Mouse (Mus musculus): Measurements from ENCODE around the gene Itgae. TPM values are rescaled to one million over a fixed set of nuclear protein-coding genes. Genes with fewer than 3 reads are reported as not detected.
"Not testable (repeated sequence)": the region's sequence is repeated elsewhere in the genome, so short reads cannot be mapped to it uniquely, and the experiment has no call there.

The Itgae gene
- polyA plus RNA-seq, 1 experiment from 2014 or later: 0.25 TPM

GRCm38 (mm10) chr11:73101308-73101707 is 10.9 kb downstream of the Itgae start:
- WGBS: 85% methylated on average over 4 of the region's 4 CpGs
- H3K4me3 ChIP-seq (ENCODE audit: low read depth, low read length): no peak overlapping the region

GRCm38 (mm10) chr11:73105246-73105645 is 14.9 kb downstream of the Itgae start:
- Histone ChIP-seq H3K27ac (ENCODE audit: low read depth, low read length) (no peak overlapping the region), H3K4me2 (ENCODE audit: low read length) (no peak overlapping the region), H3K27me3 (replicated peaks; ENCODE audit: control insufficient read depth, insufficient read depth, low read length) (no peaks in the 10 kb centered on the region), H3K36me3 (ENCODE audit: control insufficient read depth, insufficient read depth, low read length) (no peaks in the 10 kb centered on the region), H3K9me3 (replicated peaks; ENCODE audit: control insufficient read depth, low read length) (no peaks in the 10 kb centered on the region), H3K4me1 (ENCODE audit: control insufficient read depth, insufficient read depth, low read length) (no peaks in the 10 kb centered on the region), H3K9ac (ENCODE audit: low read length) (no peak overlapping the region), H3K4me3 (ENCODE audit: low read depth, low read length) (no peak overlapping the region)
- WGBS: 52% methylated on average over 3 of the region's 3 CpGs
- DNase-seq (ENCODE audit: low spot score) (no peak), ATAC-seq (no peak)

More at GRCm38 (mm10) chr11:73101308-73101707, 10.9 kb downstream of the Itgae start:
- H3K27me3 ChIP-seq (replicated peaks; ENCODE audit: control insufficient read depth, insufficient read depth, low read length): no peaks in the 10 kb centered on the region
- no peaks in the 10 kb centered on the region for H3K9me3 ChIP-seq (replicated peaks; ENCODE audit: control insufficient read depth, low read length)
- H3K4me1 ChIP-seq (ENCODE audit: control insufficient read depth, insufficient read depth, low read length): peaks cover 2% of the 10 kb centered on the region; the same call in 1 of the 2 replicates
- no peak overlapping the region for H3K9ac ChIP-seq (ENCODE audit: low read length)
- no peak for DNase-seq (ENCODE audit: low spot score)
- no peak for ATAC-seq
- no peak overlapping the region for H3K27ac ChIP-seq (ENCODE audit: low read depth, low read length)
- no peaks in the 10 kb centered on the region for H3K36me3 ChIP-seq (ENCODE audit: control insufficient read depth, insufficient read depth, low read length)
- no peak overlapping the region for H3K4me2 ChIP-seq (ENCODE audit: low read length)

GRCm38 (mm10) chr11:73107358-73107757 is 17.0 kb downstream of the Itgae start:
- H3K9ac ChIP-seq (ENCODE audit: low read length); H3K4me1 ChIP-seq (ENCODE audit: control insufficient read depth, insufficient read depth, low read length); H3K9me3 ChIP-seq (replicated peaks; ENCODE audit: control insufficient read depth, low read length); ATAC-seq; H3K27ac ChIP-seq (ENCODE audit: low read depth, low read length); H3K4me3 ChIP-seq (ENCODE audit: low read depth, low read length); DNase-seq (ENCODE audit: low spot score); H3K27me3 ChIP-seq (replicated peaks; ENCODE audit: control insufficient read depth, insufficient read depth, low read length); H3K4me2 ChIP-seq (ENCODE audit: low read length); H3K36me3 ChIP-seq (ENCODE audit: control insufficient read depth, insufficient read depth, low read length): not testable (repeated sequence)
- 41% methylated on average over 3 of the region's 3 CpGs for WGBS

GRCm38 (mm10) chr11:73108195-73108897 is 18.0 kb downstream of the Itgae start:
- Histone ChIP-seq H3K4me3 (ENCODE audit: low read depth, low read length) (no peak overlapping the region), H3K27ac (ENCODE audit: low read depth, low read length) (no peak overlapping the region), H3K27me3 (replicated peaks; ENCODE audit: control insufficient read depth, insufficient read depth, low read length) (no peaks in the 10 kb centered on the region), H3K4me1 (ENCODE audit: control insufficient read depth, insufficient read depth, low read length) (no peaks in the 10 kb centered on the region), H3K36me3 (ENCODE audit: control insufficient read depth, insufficient read depth, low read length) (no peaks in the 10 kb centered on the region), H3K9me3 (replicated peaks; ENCODE audit: control insufficient read depth, low read length) (no peaks in the 10 kb centered on the region), H3K9ac (ENCODE audit: low read length) (no peak overlapping the region), H3K4me2 (ENCODE audit: low read length) (no peak overlapping the region)
- DNase-seq (ENCODE audit: low spot score): no peak
- no peak for ATAC-seq
- 69% methylated on average over 5 of the region's 5 CpGs for WGBS

- no peaks in the 10 kb centered on the region for H3K36me3 ChIP-seq (ENCODE audit: control insufficient read depth, insufficient read depth, low read length)
- H3K27me3 ChIP-seq (replicated peaks; ENCODE audit: control insufficient read depth, insufficient read depth, low read length): no peaks in the 10 kb centered on the region
- H3K4me3 ChIP-seq (ENCODE audit: low read depth, low read length): no peak overlapping the region
- H3K27ac ChIP-seq (ENCODE audit: low read depth, low read length): no peak overlapping the region
- WGBS: 81% methylated on average over 14 of the region's 14 CpGs
- H3K9me3 ChIP-seq (replicated peaks; ENCODE audit: control insufficient read depth, low read length): no peaks in the 10 kb centered on the region
- H3K4me2 ChIP-seq (ENCODE audit: low read length): no peak overlapping the region
- no peak for ATAC-seq
- no peak overlapping the region for H3K9ac ChIP-seq (ENCODE audit: low read length)
- no peaks in the 10 kb centered on the region for H3K4me1 ChIP-seq (ENCODE audit: control insufficient read depth, insufficient read depth, low read length)
- DNase-seq (ENCODE audit: low spot score): no peak
These were observed 18.7 kb downstream of the Itgae start for GRCm38 (mm10) chr11:73108898-73109625.

GRCm38 (mm10) chr11:73109941-73110340 is 19.6 kb downstream of the Itgae start:
- H3K27ac ChIP-seq (ENCODE audit: low read depth, low read length): no peak overlapping the region
- H3K27me3 ChIP-seq (replicated peaks; ENCODE audit: control insufficient read depth, insufficient read depth, low read length): no peaks in the 10 kb centered on the region
- 91% methylated on average over 3 of the region's 3 CpGs for WGBS
- no peak overlapping the region for H3K9ac ChIP-seq (ENCODE audit: low read length)
- no peaks in the 10 kb centered on the region for H3K4me1 ChIP-seq (ENCODE audit: control insufficient read depth, insufficient read depth, low read length)
- DNase-seq (ENCODE audit: low spot score) (no peak), ATAC-seq (no peak)
- H3K36me3 ChIP-seq (ENCODE audit: control insufficient read depth, insufficient read depth, low read length): no peaks in the 10 kb centered on the region
- H3K4me3 ChIP-seq (ENCODE audit: low read depth, low read length): no peak overlapping the region
- no peaks in the 10 kb centered on the region for H3K9me3 ChIP-seq (replicated peaks; ENCODE audit: control insufficient read depth, low read length)
- H3K4me2 ChIP-seq (ENCODE audit: low read length): no peak overlapping the region

- ATAC-seq (no peak), DNase-seq (ENCODE audit: low spot score) (no peak)
- no peaks in the 10 kb centered on the region for H3K36me3 ChIP-seq (ENCODE audit: control insufficient read depth, insufficient read depth, low read length)
- H3K9ac ChIP-seq (ENCODE audit: low read length): no peak overlapping the region
- WGBS: 70% methylated on average over 6 of the region's 6 CpGs
- H3K4me3 ChIP-seq (ENCODE audit: low read depth, low read length): no peak overlapping the region
- no peaks in the 10 kb centered on the region for H3K4me1 ChIP-seq (ENCODE audit: control insufficient read depth, insufficient read depth, low read length)
- H3K4me2 ChIP-seq (ENCODE audit: low read length): no peak overlapping the region
- no peaks in the 10 kb centered on the region for H3K9me3 ChIP-seq (replicated peaks; ENCODE audit: control insufficient read depth, low read length)
- no peak overlapping the region for H3K27ac ChIP-seq (ENCODE audit: low read depth, low read length)
- H3K27me3 ChIP-seq (replicated peaks; ENCODE audit: control insufficient read depth, insufficient read depth, low read length): no peaks in the 10 kb centered on the region
These were observed 21.0 kb downstream of the Itgae start for GRCm38 (mm10) chr11:73111414-73111813.

GRCm38 (mm10) chr11:73126495-73126894 is 36.1 kb downstream of the Itgae start:
- DNase-seq (ENCODE audit: low spot score): no peak
- H3K27me3 ChIP-seq (replicated peaks; ENCODE audit: control insufficient read depth, insufficient read depth, low read length): no peaks in the 10 kb centered on the region

GRCm38 (mm10) chr11:73131020-73131419 is 40.6 kb downstream of the Itgae start:
- ATAC-seq: no peak
- no peaks in the 10 kb centered on the region for H3K9me3 ChIP-seq (replicated peaks; ENCODE audit: control insufficient read depth, low read length)
- no peak overlapping the region for H3K27ac ChIP-seq (ENCODE audit: low read depth, low read length)
- H3K27me3 ChIP-seq (replicated peaks; ENCODE audit: control insufficient read depth, insufficient read depth, low read length): no peaks in the 10 kb centered on the region
- 79% methylated on average over 7 of the region's 7 CpGs for WGBS
- no peak overlapping the region for H3K4me3 ChIP-seq (ENCODE audit: low read depth, low read length)
- no peak overlapping the region for H3K4me2 ChIP-seq (ENCODE audit: low read length)
- 0 out of 2 replicates have a peak, but pooled peaks cover 1% of the 10 kb centered on the region for H3K4me1 ChIP-seq (ENCODE audit: control insufficient read depth, insufficient read depth, low read length)
- peaks cover 12% of the 10 kb centered on the region; the same call in 1 of the 2 replicates for H3K36me3 ChIP-seq (ENCODE audit: control insufficient read depth, insufficient read depth, low read length)
- DNase-seq (ENCODE audit: low spot score): no peak
- no peak overlapping the region for H3K9ac ChIP-seq (ENCODE audit: low read length)

More at GRCm38 (mm10) chr11:73126495-73126894, 36.1 kb downstream of the Itgae start:
- ATAC-seq: no peak
- WGBS: 92% methylated on average over 6 of the region's 6 CpGs
- Histone ChIP-seq H3K4me1 (ENCODE audit: control insufficient read depth, insufficient read depth, low read length) (no peaks in the 10 kb centered on the region), H3K4me2 (ENCODE audit: low read length) (no peak overlapping the region), H3K9ac (ENCODE audit: low read length) (no peak overlapping the region), H3K4me3 (ENCODE audit: low read depth, low read length) (no peak overlapping the region), H3K9me3 (replicated peaks; ENCODE audit: control insufficient read depth, low read length) (no peaks in the 10 kb centered on the region), H3K27ac (ENCODE audit: low read depth, low read length) (no peak overlapping the region), H3K36me3 (ENCODE audit: control insufficient read depth, insufficient read depth, low read length) (no peaks in the 10 kb centered on the region)

All from forebrain, embryonic 14.5 days (tissue).